Mouse (Mus musculus) hindbrain, embryonic 11.5 days (tissue): ENCODE results near the gene Tacc2. TPM values are rescaled to one million over a fixed set of nuclear protein-coding genes. Genes with fewer than 3 reads are reported as not detected.

Source experiments
- ATAC-seq: fragments of 200-750 bp; cut with Nextera tagmentation; 2 replicates; pipeline ENCODE4 v1.8.0; 2017; ENCODE audit warnings: mild to moderate bottlenecking, moderate TSS enrichment, moderate library complexity; ENCODE audit not compliant: low FRiP score
- DNase-seq: peaks from one replicate; pipeline ENCODE4 v3.0.0-alpha.2; 2015; ENCODE audit warnings: low spot score
- H3K27ac ChIP-seq: fragments of 300-500 bp; sonication (generic); 2 replicates; pipeline ENCODE4 v1.5.1; 2014; ENCODE audit warnings: mild to moderate bottlenecking, low read depth, low read length
- H3K27me3 ChIP-seq: fragments of 300-500 bp; sonication (generic); 2 replicates; pipeline ENCODE4 v1.6.1; 2014; ENCODE audit warnings: mild to moderate bottlenecking, low read length, moderate library complexity, mixed read lengths; ENCODE audit not compliant: control insufficient read depth, insufficient read depth
- H3K36me3 ChIP-seq: fragments of 300-500 bp; sonication (generic); 2 replicates; pipeline ENCODE4 v1.6.1; 2014; ENCODE audit warnings: mild to moderate bottlenecking, low read length, moderate library complexity, mixed read lengths; ENCODE audit not compliant: control insufficient read depth, insufficient read depth
- H3K4me1 ChIP-seq: fragments of 300-500 bp; sonication (generic); replicated peaks from 2 replicates; pipeline ENCODE4 v1.6.1; 2014; ENCODE audit warnings: low read length, mixed read lengths; ENCODE audit not compliant: control insufficient read depth, insufficient read depth
- H3K4me2 ChIP-seq: fragments of 300-500 bp; sonication (generic); replicated peaks from 2 replicates; pipeline ENCODE4 v1.6.1; 2014; ENCODE audit warnings: mild to moderate bottlenecking, low read depth, low read length
- H3K4me3 ChIP-seq: fragments of 300-500 bp; sonication (generic); 2 replicates; pipeline ENCODE4 v1.5.1; 2014; ENCODE audit warnings: low read depth, low read length
- H3K9ac ChIP-seq: fragments of 300-500 bp; sonication (generic); 2 replicates; pipeline ENCODE4 v1.6.1; 2014; ENCODE audit warnings: low read depth, low read length
- H3K9me3 ChIP-seq: fragments of 300-500 bp; sonication (generic); 2 replicates; pipeline ENCODE4 v1.6.1; 2016; ENCODE audit warnings: low read length; ENCODE audit not compliant: control insufficient read depth
- WGBS: fragments of 180-500 bp; shearing (Covaris S2); extraction: QIAGEN DNeasy Blood & Tissue Kit; methylation state at CpG from one replicate; pipeline ENCODE4 v1.1.7; 2014; 5-methylcytosine and 5-hydroxymethylcytosine counted together
- polyA plus RNA-seq: library from polyadenylated mRNA; unstranded; fragments of >200 nt; fragmentation: Nextera tagmentation; extraction: Ambion mirVana; gene quantifications from 2 replicates; pipeline ENCODE4 v1.2.1, GENCODE M21; 2014

Gene Tacc2
- polyA plus RNA-seq, 1 experiment from 2014 or later = 46.8 TPM

- 97% methylated on average over 3 of the region's 3 CpGs for WGBS
- Histone ChIP-seq H3K4me2 (no peak overlapping the region), H3K4me1 (no peaks in the 10 kb centered on the region), H3K27me3 (no peaks in the 10 kb centered on the region), H3K36me3 (no peaks in the 10 kb centered on the region), H3K27ac (no peak overlapping the region), H3K9me3 (no peaks in the 10 kb centered on the region), H3K4me3 (no peak overlapping the region), H3K9ac (no peak overlapping the region)
- DNase-seq = no peak
- ATAC-seq = no peak
Observed at GRCm38 (mm10) chr7:130617591-130617990, 40.4 kb downstream of the Tacc2 start.

DNA sequence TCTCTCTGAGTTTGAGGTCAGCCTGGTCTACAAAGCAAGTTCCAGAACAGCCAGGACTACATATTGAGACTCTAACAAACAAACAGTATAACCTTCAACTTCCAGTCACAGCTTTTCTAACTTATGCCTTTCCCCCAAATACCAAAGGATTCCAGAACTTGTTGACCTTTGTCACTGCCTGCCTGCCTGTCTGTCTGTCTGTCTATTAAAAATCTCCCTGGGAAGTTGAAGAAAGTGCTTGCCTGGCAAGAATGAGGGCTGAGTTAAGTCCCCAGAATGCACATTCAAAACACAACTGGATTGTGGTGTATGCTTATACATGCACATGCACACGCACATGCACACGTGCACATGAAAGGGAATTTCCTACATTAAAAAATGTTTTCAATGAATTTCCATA is 43.8 kb downstream of the Tacc2 start:
- WGBS = 90% methylated on average over 2 of the region's 2 CpGs
- DNase-seq (no peak), ATAC-seq (no peak)
- H3K27me3 ChIP-seq = no peaks in the 10 kb centered on the region
- no peak overlapping the region for H3K4me2 ChIP-seq
- H3K4me3 ChIP-seq = no peak overlapping the region
- no peaks in the 10 kb centered on the region for H3K9me3 ChIP-seq
- H3K36me3 ChIP-seq = no peaks in the 10 kb centered on the region
- no peak overlapping the region for H3K9ac ChIP-seq
- H3K27ac ChIP-seq = no peak overlapping the region
- H3K4me1 ChIP-seq = no peaks in the 10 kb centered on the region

DNA sequence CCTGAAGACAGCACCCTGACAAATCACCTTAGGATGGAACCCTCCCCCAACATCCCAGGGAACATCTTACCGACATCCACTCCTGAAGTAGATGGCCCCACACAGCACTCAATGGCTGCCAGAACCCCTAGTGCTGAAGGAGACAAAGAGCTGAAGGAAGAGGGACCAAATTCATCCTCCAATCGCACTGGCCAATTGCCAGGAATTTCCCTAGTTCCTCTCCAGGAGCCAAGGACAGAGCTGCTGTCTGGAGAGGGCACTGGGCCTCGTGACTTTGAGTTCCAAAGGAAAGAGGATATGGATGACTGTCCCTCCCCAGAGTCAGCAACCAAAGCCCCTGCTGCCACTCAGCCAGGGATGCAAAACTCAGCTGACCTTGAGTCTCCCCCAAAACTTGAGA is 44.7 kb downstream of the Tacc2 start:
- 69% methylated on average over 3 of the region's 3 CpGs for WGBS
- Histone ChIP-seq H3K36me3 (no peaks in the 10 kb centered on the region), H3K4me2 (no peak overlapping the region), H3K4me3 (no peak overlapping the region), H3K4me1 (no peaks in the 10 kb centered on the region), H3K27ac (no peak overlapping the region), H3K9ac (no peak overlapping the region), H3K27me3 (no peaks in the 10 kb centered on the region), H3K9me3 (no peaks in the 10 kb centered on the region)
- DNase-seq = no peak
- no peak for ATAC-seq

DNA sequence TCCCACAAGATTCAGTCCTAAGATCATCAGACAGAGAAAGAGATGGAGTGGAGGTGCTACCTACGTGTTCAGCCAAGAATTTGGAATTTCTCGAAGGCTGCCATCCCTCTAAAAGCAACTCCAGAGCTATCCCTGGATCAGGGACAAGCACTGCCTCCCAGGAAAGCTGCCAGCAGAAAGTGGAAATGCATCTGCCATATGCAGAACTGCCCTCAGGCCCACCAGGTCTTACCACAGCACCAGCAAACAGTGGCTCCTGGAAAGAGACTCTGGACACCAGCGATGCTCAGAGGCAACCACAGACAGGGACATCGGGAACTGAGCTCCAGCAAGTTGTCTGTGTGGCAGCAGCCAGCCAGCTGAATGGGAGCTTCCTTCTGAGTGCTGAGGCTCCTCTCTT is 45.1 kb downstream of the Tacc2 start:
- no peak overlapping the region for H3K4me3 ChIP-seq
- H3K27me3 ChIP-seq = no peaks in the 10 kb centered on the region
- 89% methylated on average over 4 of the region's 4 CpGs for WGBS

DNA sequence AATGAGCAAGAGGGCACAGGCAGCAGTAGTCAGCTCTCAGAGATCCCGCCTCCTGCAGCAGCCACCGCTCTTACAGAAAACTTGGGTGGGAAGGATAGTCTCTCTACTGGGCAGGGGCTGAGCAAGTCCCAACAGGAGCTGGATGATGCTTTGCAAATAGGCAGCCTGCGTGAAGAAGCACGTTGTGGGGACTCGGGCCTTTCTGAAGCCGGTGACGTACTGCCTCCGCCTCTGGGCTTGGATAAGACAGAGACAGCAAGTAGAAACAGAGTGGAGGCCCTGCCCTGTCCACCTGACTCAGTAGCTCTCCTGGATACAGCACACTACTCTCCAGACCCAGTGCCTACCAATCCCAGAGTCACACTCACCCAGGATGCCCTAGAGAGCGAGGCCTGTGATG is 47.1 kb downstream of the Tacc2 start:
- Histone ChIP-seq H3K4me2 (no peak overlapping the region), H3K27me3 (no peaks in the 10 kb centered on the region), H3K36me3 (no peaks in the 10 kb centered on the region), H3K4me1 (no peaks in the 10 kb centered on the region), H3K9me3 (no peaks in the 10 kb centered on the region), H3K9ac (no peak overlapping the region), H3K4me3 (no peak overlapping the region), H3K27ac (no peak overlapping the region)
- DNase-seq (no peak), ATAC-seq (no peak)
- 90% methylated on average over 9 of the region's 9 CpGs for WGBS

More for the DNA sequence above, 45.1 kb downstream of the Tacc2 start:
- Histone ChIP-seq H3K27ac (no peak overlapping the region), H3K4me1 (no peaks in the 10 kb centered on the region), H3K4me2 (no peak overlapping the region), H3K9ac (no peak overlapping the region), H3K36me3 (no peaks in the 10 kb centered on the region), H3K9me3 (no peaks in the 10 kb centered on the region)
- DNase-seq (no peak), ATAC-seq (no peak)

DNA sequence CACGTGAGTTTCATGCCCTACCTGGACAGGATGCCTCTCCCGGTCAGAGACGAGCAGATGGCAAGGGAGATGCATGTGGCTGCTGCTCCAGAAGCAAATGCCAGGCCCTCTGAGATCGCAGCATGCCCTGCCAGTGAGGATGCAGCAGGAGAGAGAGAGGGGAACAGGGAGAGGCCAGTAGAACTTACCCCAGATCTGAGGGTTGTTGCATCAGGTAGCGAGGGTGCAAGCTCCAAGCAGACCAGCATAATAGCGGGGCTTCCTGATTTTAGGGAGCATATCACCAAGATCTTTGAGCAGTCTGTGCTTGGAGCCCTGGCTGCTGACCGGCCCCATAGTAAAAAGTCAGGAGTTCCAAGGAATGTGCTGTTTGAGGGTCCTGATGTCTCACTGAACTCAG is 48.1 kb downstream of the Tacc2 start:
- 80% methylated on average over 7 of the region's 7 CpGs for WGBS
- no peak for ATAC-seq
- no peaks in the 10 kb centered on the region for H3K27me3 ChIP-seq
- DNase-seq = no peak
- H3K4me2 ChIP-seq = no peak overlapping the region
- no peaks in the 10 kb centered on the region for H3K9me3 ChIP-seq
- no peak overlapping the region for H3K9ac ChIP-seq
- no peaks in the 10 kb centered on the region for H3K4me1 ChIP-seq
- H3K36me3 ChIP-seq = no peaks in the 10 kb centered on the region
- no peak overlapping the region for H3K27ac ChIP-seq
- no peak overlapping the region for H3K4me3 ChIP-seq

DNA sequence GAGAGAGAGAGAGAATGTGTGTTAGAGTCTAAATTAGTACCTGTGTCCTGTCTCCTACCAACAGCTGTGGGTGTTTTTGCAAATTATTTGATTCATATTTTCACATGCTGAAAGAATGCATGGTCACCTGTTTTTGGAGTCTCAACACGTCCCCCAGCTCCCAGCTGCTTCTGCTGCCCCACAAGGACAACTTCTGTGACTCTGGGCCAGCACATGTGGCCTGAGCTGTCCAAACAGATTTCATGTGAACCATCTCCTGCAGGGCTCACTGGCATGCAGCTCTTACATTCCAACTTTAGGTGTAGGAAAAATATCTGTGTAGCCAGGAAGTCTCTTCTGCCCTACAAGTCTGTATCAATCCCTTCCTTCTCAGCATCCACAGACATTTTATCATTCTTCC is 51.4 kb downstream of the Tacc2 start:
- WGBS = 58% methylated on average over 1 of the region's 1 CpGs
- Histone ChIP-seq H3K4me3 (no peak overlapping the region), H3K27me3 (no peaks in the 10 kb centered on the region), H3K9me3 (no peaks in the 10 kb centered on the region), H3K4me2 (no peak overlapping the region), H3K4me1 (no peaks in the 10 kb centered on the region; the same call in 1 of the 2 replicates), H3K9ac (no peak overlapping the region), H3K27ac (no peak overlapping the region), H3K36me3 (no peaks in the 10 kb centered on the region)
- DNase-seq (no peak), ATAC-seq (no peak)

GRCm38 (mm10) chr7:130629999-130630398 is 52.8 kb downstream of the Tacc2 start:
- 90% methylated on average over 7 of the region's 7 CpGs for WGBS
- ATAC-seq (no peak), DNase-seq (no peak)
- Histone ChIP-seq H3K9me3 (no peaks in the 10 kb centered on the region), H3K4me2 (no peak overlapping the region), H3K27ac (no peak overlapping the region), H3K4me1 (no peaks in the 10 kb centered on the region; the same call in 1 of the 2 replicates), H3K9ac (no peak overlapping the region), H3K36me3 (no peaks in the 10 kb centered on the region), H3K4me3 (no peak overlapping the region), H3K27me3 (no peaks in the 10 kb centered on the region)

DNA sequence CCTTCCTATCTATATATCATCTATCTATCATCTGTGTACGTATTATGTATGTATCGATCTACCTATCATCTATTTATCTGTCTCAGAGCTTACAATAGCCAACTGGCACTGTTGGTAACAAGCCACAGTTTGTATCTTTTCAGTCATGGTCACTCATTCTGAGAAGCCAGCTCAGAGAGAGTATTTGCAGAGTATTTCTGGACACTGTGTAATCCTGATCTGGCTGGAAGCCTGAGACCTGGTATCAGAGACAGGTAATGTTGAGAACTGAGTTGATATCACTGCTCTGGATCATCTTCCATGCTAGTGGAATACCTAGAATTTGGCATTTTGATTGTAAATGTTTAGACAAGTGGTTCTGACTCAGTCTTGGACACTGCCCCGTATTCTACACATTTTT is 53.7 kb downstream of the Tacc2 start:
- Histone ChIP-seq H3K9me3 (no peaks in the 10 kb centered on the region), H3K4me1 (no peaks in the 10 kb centered on the region; the same call in 1 of the 2 replicates), H3K36me3 (no peaks in the 10 kb centered on the region), H3K27ac (no peak overlapping the region), H3K9ac (no peak overlapping the region), H3K27me3 (no peaks in the 10 kb centered on the region), H3K4me3 (no peak overlapping the region), H3K4me2 (no peak overlapping the region)
- ATAC-seq (no peak), DNase-seq (no peak)
- WGBS = 95% methylated on average over 3 of the region's 3 CpGs
